ENCODE assay signal across 13 mouse cellular contexts in the genomic region with DNA sequence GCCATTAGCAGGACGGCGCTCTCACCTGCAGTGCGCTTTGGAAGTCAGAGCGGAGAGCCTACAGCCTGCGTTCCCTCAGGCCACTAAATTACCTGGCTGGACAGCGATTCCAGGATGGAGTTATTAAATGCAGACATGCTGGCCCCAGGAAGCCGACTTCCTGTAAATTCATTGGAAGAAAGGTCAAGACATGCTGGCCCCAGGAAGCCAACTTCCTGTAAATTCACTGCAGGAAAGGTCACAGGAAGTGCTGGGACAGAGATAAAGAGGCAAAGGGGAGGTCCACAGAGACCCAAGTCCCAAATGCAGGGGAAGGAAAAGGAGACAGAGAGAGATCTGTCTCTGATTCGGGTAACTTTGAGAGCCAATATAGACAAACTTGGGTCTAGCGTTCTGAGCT.
DNase-seq lines count a peak whose midpoint lies in the region; ATAC-seq and TF ChIP-seq lines count a peak whose summit lies in the region.
"Had no signal": no experiment of that assay in that cellular context is flagged by ENCODE, and none has a peak within 500 bp of the region (broad histone marks: within the 10 kb centered on the region; RNA-seq: fewer than 3 reads in every experiment).

No protein-coding gene starts in this region.

- DNase-seq in gastrocnemius, adult 18-20 months (ENCODE audit: low spot score): peak; percentile 3
- DNase-seq in gastrocnemius, postnatal 14 days: no peak
- DNase-seq in adrenal gland, postnatal 36 days: peak; percentile 34 to 44
- peak; percentile 22 for DNase-seq in lung, postnatal 0 days (ENCODE audit: low spot score)
- no peak for DNase-seq in thymus, postnatal 14 days
- no peak for DNase-seq in embryo, embryonic 10 days (ENCODE audit: low spot score)
- DNase-seq in left cerebral cortex, postnatal 36 days (ENCODE audit: low spot score in 2 of 2): no peak
- DNase-seq: gastrocnemius, postnatal 25 days; thymus, adult 2 months had no signal

- peak; percentile 98 for TF ChIP-seq EP300 in lung, postnatal 0 days (IDR thresholded peaks at IDR 0.05)

- no peak overlapping the region for H3K4me3 ChIP-seq in kidney, embryonic 15.5 days (replicated peaks)
- H3K4me3 ChIP-seq in lung, postnatal 0 days (ENCODE audit: low read depth, low read length): no peak overlapping the region
- H3K4me3 ChIP-seq: liver, embryonic 15.5 days; midbrain, embryonic 12.5 days had no signal

- no peak overlapping the region for H3K4me2 ChIP-seq in kidney, embryonic 15.5 days
- H3K4me2 ChIP-seq in lung, postnatal 0 days (replicated peaks; ENCODE audit: low read depth, low read length): no peak overlapping the region
- H3K4me2 ChIP-seq: liver, embryonic 15.5 days; midbrain, embryonic 12.5 days had no signal

- no peak for TF ChIP-seq CTCF in lung, postnatal 0 days (IDR thresholded peaks at IDR 0.05)

- H3K4me1 ChIP-seq in kidney, embryonic 15.5 days: peaks cover 14% of the 10 kb centered on the region
- H3K4me1 ChIP-seq in lung, postnatal 0 days (ENCODE audit: insufficient read depth, low read depth, low read length): no peaks in the 10 kb centered on the region; the same call in 1 of the 2 replicates
- H3K4me1 ChIP-seq: liver, embryonic 15.5 days; midbrain, embryonic 12.5 days had no signal

- intact Hi-C loops in gastrocnemius, postnatal 14 days (cut with DNase I; ENCODE audit: low total_unique reads): no loop called here
- intact Hi-C loops in left cerebral cortex, postnatal 36 days (cut with DNase I): no loop called here

- ATAC-seq in kidney, embryonic 15.5 days (replicated peaks; ENCODE audit: low FRiP score): no peak
- ATAC-seq in lung, postnatal 0 days: peak; percentile 75
- ATAC-seq: intestine, postnatal 0 days had no signal

- no peaks in the 10 kb centered on the region for H3K9me3 ChIP-seq in kidney, embryonic 15.5 days (replicated peaks)
- H3K9me3 ChIP-seq in lung, postnatal 0 days (ENCODE audit: low read length): no peaks in the 10 kb centered on the region
- H3K9me3 ChIP-seq: liver, embryonic 15.5 days; midbrain, embryonic 12.5 days had no signal

- H3K27me3 ChIP-seq in kidney, embryonic 15.5 days: no peaks in the 10 kb centered on the region
- H3K27me3 ChIP-seq in lung, postnatal 0 days (replicated peaks; ENCODE audit: insufficient read depth, low read length): no peaks in the 10 kb centered on the region
- H3K27me3 ChIP-seq: liver, embryonic 15.5 days; midbrain, embryonic 12.5 days had no signal

- WGBS in kidney, embryonic 15.5 days: 44% methylated on average over 9 of the region's 9 CpGs
- WGBS in lung, postnatal 0 days: 58% methylated on average over 9 of the region's 9 CpGs

- H3K9ac ChIP-seq in kidney, embryonic 15.5 days: no peak overlapping the region
- no peak overlapping the region for H3K9ac ChIP-seq in lung, postnatal 0 days (replicated peaks; ENCODE audit: low read depth)
- H3K9ac ChIP-seq: liver, embryonic 15.5 days; midbrain, embryonic 12.5 days had no signal

- peak overlapping the region; percentile 41; the same call in 1 of the 2 replicates for H3K27ac ChIP-seq in kidney, embryonic 15.5 days
- 0 out of 2 replicates have a peak overlapping the region, but pooled peaks have one; percentile 20 for H3K27ac ChIP-seq in lung, postnatal 0 days (ENCODE audit: low read length)
- H3K27ac ChIP-seq: liver, embryonic 15.5 days; midbrain, embryonic 12.5 days had no signal

- no peaks in the 10 kb centered on the region for H3K36me3 ChIP-seq in kidney, embryonic 15.5 days
- no peaks in the 10 kb centered on the region for H3K36me3 ChIP-seq in lung, postnatal 0 days (ENCODE audit: insufficient read depth, low read length)
- H3K36me3 ChIP-seq: liver, embryonic 15.5 days; midbrain, embryonic 12.5 days had no signal

Comparison
In these comparisons a context has a peak if more than half of its experiments do, and no peak if none do; other contexts are left out.
1. DNase-seq: peak in gastrocnemius, adult 18-20 months (single experiment), adrenal gland, postnatal 36 days (2 of 2) and lung, postnatal 0 days (single experiment); none in gastrocnemius, postnatal 14 days (single experiment), thymus, postnatal 14 days (single experiment), embryo, embryonic 10 days (single experiment) and left cerebral cortex, postnatal 36 days (0 of 2).